10 mouse cellular contexts compared by ENCODE assay signal in genomic region chr15:25117980-25118379, GRCm38 (mm10).
DNase-seq lines count a peak whose midpoint lies in the region; ATAC-seq lines count a peak whose summit lies in the region.
"Had no signal": no experiment of that assay in that cellular context is flagged by ENCODE, and none has a peak within 500 bp of the region (broad histone marks: within the 10 kb centered on the region; RNA-seq: fewer than 3 reads in every experiment).

No protein-coding gene starts in this region.

- no peak for ATAC-seq in hindbrain, embryonic 14.5 days (ENCODE audit: low FRiP score)
- ATAC-seq in midbrain, embryonic 16.5 days, result no peak

- no peaks in the 10 kb centered on the region for H3K36me3 ChIP-seq in hindbrain, embryonic 10.5 days
- H3K36me3 ChIP-seq in hindbrain, embryonic 14.5 days (replicated peaks; ENCODE audit: control insufficient read depth, insufficient read depth), result no peaks in the 10 kb centered on the region
- H3K36me3 ChIP-seq in midbrain, embryonic 16.5 days (ENCODE audit: control insufficient read depth, insufficient read depth, low read length), result no peaks in the 10 kb centered on the region
- H3K36me3 ChIP-seq: hindbrain, embryonic 15.5 days had no signal

- H3K9ac ChIP-seq in hindbrain, embryonic 14.5 days, result no peak overlapping the region
- no peak overlapping the region for H3K9ac ChIP-seq in midbrain, embryonic 16.5 days (ENCODE audit: low read depth, low read length)
- H3K9ac ChIP-seq: hindbrain, embryonic 15.5 days had no signal

- H3K4me2 ChIP-seq in hindbrain, embryonic 14.5 days (replicated peaks), result no peak overlapping the region
- H3K4me2 ChIP-seq in midbrain, embryonic 16.5 days (ENCODE audit: low read length), result no peak overlapping the region
- H3K4me2 ChIP-seq: hindbrain, embryonic 15.5 days had no signal

- H3K4me1 ChIP-seq in hindbrain, embryonic 10.5 days (replicated peaks), result no peaks in the 10 kb centered on the region
- H3K4me1 ChIP-seq in hindbrain, embryonic 14.5 days (replicated peaks; ENCODE audit: control insufficient read depth, insufficient read depth, low read length), result no peaks in the 10 kb centered on the region
- H3K4me1 ChIP-seq in midbrain, embryonic 16.5 days (ENCODE audit: control insufficient read depth, insufficient read depth, low read length), result no peaks in the 10 kb centered on the region
- H3K4me1 ChIP-seq: hindbrain, embryonic 15.5 days had no signal

- H3K4me3 ChIP-seq in hindbrain, embryonic 10.5 days, result no peak overlapping the region
- H3K4me3 ChIP-seq in hindbrain, embryonic 14.5 days (replicated peaks; ENCODE audit: low read length), result no peak overlapping the region
- H3K4me3 ChIP-seq in midbrain, embryonic 16.5 days (ENCODE audit: low read depth, low read length), result no peak overlapping the region
- H3K4me3 ChIP-seq: hindbrain, embryonic 15.5 days had no signal

- no peaks in the 10 kb centered on the region for H3K27me3 ChIP-seq in hindbrain, embryonic 10.5 days (ENCODE audit: insufficient read depth, poor library complexity, severe bottlenecking)
- no peaks in the 10 kb centered on the region for H3K27me3 ChIP-seq in hindbrain, embryonic 14.5 days (ENCODE audit: control insufficient read depth, insufficient read depth, low read length)
- no peaks in the 10 kb centered on the region for H3K27me3 ChIP-seq in midbrain, embryonic 16.5 days (ENCODE audit: control insufficient read depth, insufficient read depth, low read depth, low read length)
- H3K27me3 ChIP-seq: hindbrain, embryonic 15.5 days had no signal

- H3K9me3 ChIP-seq in hindbrain, embryonic 10.5 days, result no peaks in the 10 kb centered on the region
- H3K9me3 ChIP-seq in hindbrain, embryonic 14.5 days (ENCODE audit: control insufficient read depth, low read length), result no peaks in the 10 kb centered on the region
- no peaks in the 10 kb centered on the region for H3K9me3 ChIP-seq in midbrain, embryonic 16.5 days (replicated peaks; ENCODE audit: control insufficient read depth, low read length, poor library complexity, severe bottlenecking)
- H3K9me3 ChIP-seq: hindbrain, embryonic 15.5 days had no signal

- H3K27ac ChIP-seq in hindbrain, embryonic 10.5 days, result no peak overlapping the region
- no peak overlapping the region for H3K27ac ChIP-seq in hindbrain, embryonic 14.5 days
- H3K27ac ChIP-seq in midbrain, embryonic 16.5 days (ENCODE audit: low read length), result no peak overlapping the region
- H3K27ac ChIP-seq: hindbrain, embryonic 15.5 days had no signal

- WGBS in hindbrain, embryonic 10.5 days, result 42% methylated on average over 3 of the region's 3 CpGs
- WGBS in hindbrain, embryonic 14.5 days, result 53% methylated on average over 3 of the region's 3 CpGs
- WGBS in midbrain, embryonic 16.5 days, result 46% methylated on average over 3 of the region's 3 CpGs

- peak; percentile 40 for DNase-seq in hindbrain, embryonic 10.5 days (ENCODE audit: low spot score)
- DNase-seq in hindbrain, embryonic 14.5 days (ENCODE audit: low spot score), result no peak
- DNase-seq in urinary bladder, postnatal 14 days (ENCODE audit: low spot score), result peak; percentile 20
- no peak for DNase-seq in urinary bladder, postnatal 4 days (ENCODE audit: low spot score in 2 of 2)
- peak; percentile 6 for DNase-seq in induced T-regulatory cell, adult 2 months (ENCODE audit: low read depth)
- no peak for DNase-seq in frontal cortex, postnatal 36 days (ENCODE audit: low spot score in 2 of 2)
- no peak for DNase-seq in spleen, postnatal 36 days (ENCODE audit: low spot score in 2 of 2)
- DNase-seq: right cerebral cortex, postnatal 4 days had no signal

Comparison
In these comparisons a context has a peak if more than half of its experiments do, and no peak if none do; other contexts are left out.
1. DNase-seq: peak in hindbrain, embryonic 10.5 days (single experiment), urinary bladder, postnatal 14 days (single experiment) and induced T-regulatory cell, adult 2 months (single experiment); none in hindbrain, embryonic 14.5 days (single experiment), urinary bladder, postnatal 4 days (0 of 2), frontal cortex, postnatal 36 days (0 of 2) and spleen, postnatal 36 days (0 of 2).